Mouse (Mus musculus) right cerebral cortex, postnatal 36 days (tissue): ENCODE results near the gene Brpf3.
"Not testable (repeated sequence)": the region's sequence is repeated elsewhere in the genome, so short reads cannot be mapped to it uniquely, and the experiment has no call there.

Experiments
- DNase-seq, 2 experiments: peaks; one replicate each; pipeline ENCODE4 v3.0.0; 2022; ENCODE audit warnings: low spot score in 2 of 2, mixed read lengths in 1 of 2

Gene Brpf3

GRCm38 (mm10) chr17:28800671-28801412 is at the start of gene Brpf3:
Gene Brpf3, plus strand, starts transcription at chr17:28801090.
- peak; percentile 27 to 50 for DNase-seq

- no peak for DNase-seq
These were observed 44.4 kb upstream of the Brpf3 start for GRCm38 (mm10) chr17:28756447-28756846.

- no peak for DNase-seq
These were observed 43.4 kb upstream of the Brpf3 start for GRCm38 (mm10) chr17:28757470-28757869.

- DNase-seq, result no peak
These were observed 40.1 kb upstream of the Brpf3 start for GRCm38 (mm10) chr17:28760736-28761312.

GRCm38 (mm10) chr17:28761871-28762270 is 39.0 kb upstream of the Brpf3 start:
- no peak for DNase-seq

GRCm38 (mm10) chr17:28766203-28766602 is 34.7 kb upstream of the Brpf3 start:
- DNase-seq, result no peak

- no peak for DNase-seq
These were observed 33.9 kb upstream of the Brpf3 start for GRCm38 (mm10) chr17:28766781-28767515.

- DNase-seq, result no peak
These were observed 31.6 kb upstream of the Brpf3 start, which contains the start of gene Mapk13 for GRCm38 (mm10) chr17:28769121-28769874. Gene Mapk13, plus strand, starts transcription at chr17:28769297.

GRCm38 (mm10) chr17:28769875-28770421 is 30.9 kb upstream of the Brpf3 start:
- DNase-seq, result no peak

GRCm38 (mm10) chr17:28771289-28771688 is 29.6 kb upstream of the Brpf3 start:
- DNase-seq, result no peak

- not testable (repeated sequence) for DNase-seq
These were observed 26.6 kb upstream of the Brpf3 start for GRCm38 (mm10) chr17:28774303-28774702.

GRCm38 (mm10) chr17:28775161-28775560 is 25.7 kb upstream of the Brpf3 start:
- DNase-seq, result no peak

- no peak for DNase-seq
These were observed 24.1 kb upstream of the Brpf3 start for GRCm38 (mm10) chr17:28776817-28777216.

GRCm38 (mm10) chr17:28777231-28778005 is 23.5 kb upstream of the Brpf3 start:
- DNase-seq, result no peak

GRCm38 (mm10) chr17:28779735-28780134 is 21.2 kb upstream of the Brpf3 start:
- DNase-seq, result no peak

- DNase-seq, result no peak
These were observed 20.1 kb upstream of the Brpf3 start for GRCm38 (mm10) chr17:28780836-28781235.

GRCm38 (mm10) chr17:28781290-28782045 is 19.4 kb upstream of the Brpf3 start:
- DNase-seq, result no peak

GRCm38 (mm10) chr17:28785036-28785435 is 15.9 kb upstream of the Brpf3 start:
- DNase-seq, result no peak

GRCm38 (mm10) chr17:28787507-28787906 is 13.4 kb upstream of the Brpf3 start:
- no peak for DNase-seq

GRCm38 (mm10) chr17:28797031-28797430 is 3.9 kb upstream of the Brpf3 start:
- DNase-seq, result no peak
